Mouse (Mus musculus): ENCODE results near the gene Vrk1.

- TF ChIP-seq POLR2A (IDR thresholded peaks at IDR 0.05; ENCODE audit: borderline replicate concordance, insufficient read depth, low read length) (no peak), CTCF (IDR thresholded peaks at IDR 0.05; ENCODE audit: borderline replicate concordance, insufficient read depth, low read depth, low read length) (no peak)
These were observed 22.3 kb downstream of the Vrk1 start for GRCm38 (mm10) chr12:106032361-106032760.
